Mouse (Mus musculus) CD4-positive, CD25-positive, alpha-beta regulatory T cell, adult 2 months (primary cell): Measurements from ENCODE around the gene Gm20736.
"Not testable (repeated sequence)": the region's sequence is repeated elsewhere in the genome, so short reads cannot be mapped to it uniquely, and the experiment has no call there.

Experiments used
- DNase-seq: peaks from one replicate; pipeline ENCODE4 v3.0.0-alpha.2; 2012; ENCODE audit warnings: low read depth, low spot score

Gene Gm20736

DNA sequence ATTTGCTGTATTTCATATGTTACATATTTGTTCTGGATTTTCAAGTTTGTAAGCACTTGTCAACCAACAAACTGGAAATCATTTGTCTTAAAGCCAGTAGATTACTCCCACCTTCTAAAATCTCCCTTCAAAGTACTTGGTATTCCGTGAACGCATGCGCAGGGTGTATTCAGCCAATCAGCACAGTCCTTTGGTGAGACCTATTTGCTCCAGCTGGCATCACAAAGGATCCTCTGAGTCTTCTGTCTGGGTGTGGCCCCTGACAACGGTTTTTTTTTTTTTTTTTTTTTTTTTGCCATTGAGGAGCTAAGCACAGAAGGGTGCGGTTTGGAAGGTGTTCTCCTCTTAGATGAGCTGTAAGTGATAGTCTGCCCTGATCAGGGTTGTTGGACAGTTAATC lies at the start of gene Gm20736:
Gene Gm20736 (plus strand): TSS at position 301 of the 400 bp plus-strand sequence.
- DNase-seq: not testable (repeated sequence)
